Mouse (Mus musculus) liver, adult 2 months (tissue): ENCODE data around the gene Rab11fip4. TPM values are rescaled to one million over a fixed set of nuclear protein-coding genes. Genes with fewer than 3 reads are reported as not detected.

ENCODE experiments used
- DNase-seq: peaks from one replicate; pipeline ENCODE4 v3.0.0-alpha.2; 2011; ENCODE audit warnings: low read depth, low spot score; ENCODE audit errors: extremely low read depth
- H3K27ac ChIP-seq: fragments of 200-500 bp; replicated peaks from 2 replicates; pipeline ENCODE4 v1.5.1; 2012; ENCODE audit warnings: low read depth, mild to moderate bottlenecking, control low read depth, inconsistent platforms, low read length; ENCODE audit not compliant: insufficient read depth
- H3K27me3 ChIP-seq: fragments of 200-500 bp; 2 replicates; pipeline ENCODE4 v1.6.1; 2012; ENCODE audit warnings: mild to moderate bottlenecking, moderate library complexity, low read length, inconsistent platforms; ENCODE audit not compliant: control insufficient read depth, insufficient read depth
- H3K36me3 ChIP-seq: fragments of 200-500 bp; 2 replicates; pipeline ENCODE4 v1.6.1; 2012; ENCODE audit warnings: low read length, inconsistent platforms; ENCODE audit not compliant: control insufficient read depth, insufficient read depth
- H3K4me1 ChIP-seq: fragments of 200-500 bp; 2 replicates; pipeline ENCODE4 v1.6.1; 2011; ENCODE audit warnings: low read length; ENCODE audit not compliant: control insufficient read depth, insufficient read depth
- H3K4me3 ChIP-seq: fragments of 200-500 bp; 2 replicates; pipeline ENCODE4 v1.5.1; 2011; ENCODE audit warnings: low read depth, mild to moderate bottlenecking, control low read depth, low read length, moderate library complexity; ENCODE audit not compliant: insufficient read depth
- H3K79me2 ChIP-seq: fragments of 200-500 bp; 2 replicates; pipeline ENCODE4 v1.6.1; 2012; ENCODE audit warnings: inconsistent platforms, mild to moderate bottlenecking, low read length, moderate library complexity; ENCODE audit not compliant: control insufficient read depth, insufficient read depth
- H3K9ac ChIP-seq: fragments of 200-500 bp; 2 replicates; pipeline ENCODE4 v1.6.1; 2012; ENCODE audit warnings: low read depth, mild to moderate bottlenecking, control low read depth, inconsistent platforms, low read length
- CTCF ChIP-seq: fragments of 200-500 bp; IDR thresholded peaks from 2 replicates; pipeline ENCODE4 v1.5.1; 2011; ENCODE audit warnings: low read depth, low read length, control low read depth
- POLR2A ChIP-seq: fragments of 200-500 bp; IDR thresholded peaks from 2 replicates; pipeline ENCODE4 v1.6.1; 2011; ENCODE audit warnings: low read length, control low read depth; ENCODE audit not compliant: insufficient read depth; ENCODE audit errors: extremely low read depth
- WGBS: fragments of 180-500 bp; shearing (Covaris S2); methylation state at CpG from one replicate; pipeline ENCODE4 v1.1.7; 2018; 5-methylcytosine and 5-hydroxymethylcytosine counted together
- polyA plus RNA-seq: library from polyadenylated mRNA; depleted of rRNA; stranded (reverse); fragments of >200 nt; gene quantifications from 2 replicates; pipeline ENCODE4 v1.2.3, GENCODE M21; 2012
- total RNA-seq: library from RNA; depleted of rRNA; stranded (reverse); fragments of >200 nt; gene quantifications from 2 replicates; pipeline ENCODE4 v1.2.3, GENCODE M21; 2014

Gene Rab11fip4
- total and polyA plus RNA-seq, 2 experiments: 3.1 to 8.1 TPM

GRCm38 (mm10) chr11:79610454-79610853, 19.4 kb downstream of the Rab11fip4 start:
- WGBS: 81% methylated on average over 2 of the region's 2 CpGs
- no peak overlapping the region for H3K27ac ChIP-seq
- H3K4me3 ChIP-seq: no peak overlapping the region
- TF ChIP-seq CTCF: no peak
- no peak for TF ChIP-seq POLR2A
- DNase-seq: no peak
- no peaks in the 10 kb centered on the region for H3K36me3 ChIP-seq
- no peaks in the 10 kb centered on the region for H3K79me2 ChIP-seq
- H3K4me1 ChIP-seq: no peaks in the 10 kb centered on the region
- H3K9ac ChIP-seq: no peak overlapping the region
- H3K27me3 ChIP-seq: no peaks in the 10 kb centered on the region

- no peak overlapping the region for H3K4me3 ChIP-seq
- 35% methylated on average over 13 of the region's 13 CpGs for WGBS
- DNase-seq: no peak
- H3K27ac ChIP-seq: no peak overlapping the region
- H3K36me3 ChIP-seq: no peaks in the 10 kb centered on the region
- no peak for TF ChIP-seq CTCF
- TF ChIP-seq POLR2A: no peak
- H3K9ac ChIP-seq: no peak overlapping the region
- H3K27me3 ChIP-seq: no peaks in the 10 kb centered on the region
- no peaks in the 10 kb centered on the region for H3K79me2 ChIP-seq
- H3K4me1 ChIP-seq: no peaks in the 10 kb centered on the region
Measured at GRCm38 (mm10) chr11:79611011-79611666, 20.1 kb downstream of the Rab11fip4 start.

GRCm38 (mm10) chr11:79612046-79612600, 21.1 kb downstream of the Rab11fip4 start:
- TF ChIP-seq POLR2A (no peak), CTCF (no peak)
- 10% methylated on average over 1 of the region's 1 CpGs for WGBS
- no peak overlapping the region for H3K9ac ChIP-seq
- H3K4me1 ChIP-seq: no peaks in the 10 kb centered on the region
- no peak overlapping the region for H3K27ac ChIP-seq
- H3K79me2 ChIP-seq: no peaks in the 10 kb centered on the region
- no peaks in the 10 kb centered on the region for H3K36me3 ChIP-seq
- H3K4me3 ChIP-seq: no peak overlapping the region
- no peaks in the 10 kb centered on the region for H3K27me3 ChIP-seq
- DNase-seq: no peak

GRCm38 (mm10) chr11:79613084-79613483, 22.1 kb downstream of the Rab11fip4 start:
- WGBS: 79% methylated on average over 3 of the region's 3 CpGs

GRCm38 (mm10) chr11:79613711-79614110, 22.7 kb downstream of the Rab11fip4 start:
- no peaks in the 10 kb centered on the region for H3K27me3 ChIP-seq
- H3K9ac ChIP-seq: no peak overlapping the region
- no peak overlapping the region for H3K4me3 ChIP-seq
- 75% methylated on average over 4 of the region's 4 CpGs for WGBS
- no peak for TF ChIP-seq POLR2A
- no peak for TF ChIP-seq CTCF
- no peak overlapping the region for H3K27ac ChIP-seq
- no peaks in the 10 kb centered on the region for H3K4me1 ChIP-seq
- H3K36me3 ChIP-seq: no peaks in the 10 kb centered on the region
- DNase-seq: no peak
- no peaks in the 10 kb centered on the region for H3K79me2 ChIP-seq

More at GRCm38 (mm10) chr11:79613084-79613483, 22.1 kb downstream of the Rab11fip4 start:
- Histone ChIP-seq H3K4me1 (no peaks in the 10 kb centered on the region), H3K4me3 (no peak overlapping the region), H3K36me3 (no peaks in the 10 kb centered on the region), H3K9ac (no peak overlapping the region), H3K27me3 (no peaks in the 10 kb centered on the region), H3K27ac (no peak overlapping the region), H3K79me2 (no peaks in the 10 kb centered on the region)
- no peak for DNase-seq
- TF ChIP-seq CTCF (no peak), POLR2A (no peak)

- Histone ChIP-seq H3K27ac (no peak overlapping the region), H3K36me3 (no peaks in the 10 kb centered on the region), H3K27me3 (no peaks in the 10 kb centered on the region), H3K4me3 (no peak overlapping the region), H3K79me2 (no peaks in the 10 kb centered on the region), H3K9ac (no peak overlapping the region), H3K4me1 (no peaks in the 10 kb centered on the region)
- no peak for TF ChIP-seq POLR2A
- no peak for TF ChIP-seq CTCF
- no peak for DNase-seq
- 88% methylated on average over 3 of the region's 3 CpGs for WGBS
Measured at GRCm38 (mm10) chr11:79614880-79615279, 23.9 kb downstream of the Rab11fip4 start.
